Mouse (Mus musculus) heart, postnatal 25 days (tissue): ENCODE data around the gene Irf7. TPM values are rescaled to one million over a fixed set of nuclear protein-coding genes. Genes with fewer than 3 reads are reported as not detected.

Experiments used
- DNase-seq: peaks from one replicate; pipeline ENCODE4 v3.0.0; 2022; ENCODE audit warnings: low spot score
- intact Hi-C: fragments of 180-260 bp; cut with DNase I; formaldehyde crosslinking; loops from one replicate; pipeline ENCODE4 v1.15.1; 2025
- total RNA-seq, 2 experiments: library from RNA; stranded (reverse); gene quantifications; 2 replicates each; pipeline ENCODE4 v1.2.3; 2021

Gene Irf7
- 1 to 10 TPM; 3.4 to 3.6 TPM for total RNA-seq

DNA sequence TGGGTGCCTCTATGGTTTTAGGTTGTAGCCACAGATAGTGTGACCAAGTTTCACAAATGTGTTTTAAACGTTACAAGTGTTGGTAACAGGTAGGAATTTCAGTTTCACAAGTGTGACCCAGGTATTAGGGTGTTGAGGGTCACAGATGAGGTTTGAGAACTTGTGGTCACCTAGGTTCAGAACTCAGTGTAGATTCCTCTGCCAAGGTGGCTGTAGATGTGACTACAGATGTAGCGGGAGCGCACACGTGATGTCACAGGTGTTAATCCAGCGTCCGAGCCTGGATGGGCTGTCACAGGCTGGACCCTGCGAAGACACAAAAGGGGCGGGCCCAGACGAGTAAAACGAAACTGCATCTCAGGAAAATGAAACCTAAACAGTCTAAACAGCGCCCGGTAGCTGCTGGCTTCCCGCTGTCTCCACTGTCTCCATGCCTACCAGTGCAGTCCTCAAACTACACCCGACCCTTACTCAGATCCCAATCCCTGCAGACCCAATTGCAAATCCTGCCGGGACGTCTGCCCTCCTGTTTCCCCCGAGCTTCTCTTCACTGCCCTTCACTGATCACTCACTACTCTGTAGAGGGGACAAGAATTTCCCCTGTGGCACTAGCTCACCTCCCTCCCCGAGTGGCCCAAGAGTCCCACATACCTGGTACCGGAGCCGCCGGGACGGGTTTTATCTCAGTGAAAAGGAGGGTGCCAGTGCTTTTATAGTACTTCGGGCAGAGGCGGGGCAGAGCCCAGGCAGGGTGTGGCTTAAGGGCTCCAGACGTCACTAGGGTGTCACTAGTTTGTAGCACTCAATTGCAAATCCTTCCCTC lies at the start of gene Irf7:
TSS of gene Irf7 (minus strand) at position 743 of the 823 bp plus-strand sequence.
- DNase-seq: peak; percentile 55
- intact Hi-C loops: loop anchor here (5.0 kb wide), 2 partner anchors 61 to 256 kb away; partner anchors contain the start of genes Deaf1 and Tmem80

DNA sequence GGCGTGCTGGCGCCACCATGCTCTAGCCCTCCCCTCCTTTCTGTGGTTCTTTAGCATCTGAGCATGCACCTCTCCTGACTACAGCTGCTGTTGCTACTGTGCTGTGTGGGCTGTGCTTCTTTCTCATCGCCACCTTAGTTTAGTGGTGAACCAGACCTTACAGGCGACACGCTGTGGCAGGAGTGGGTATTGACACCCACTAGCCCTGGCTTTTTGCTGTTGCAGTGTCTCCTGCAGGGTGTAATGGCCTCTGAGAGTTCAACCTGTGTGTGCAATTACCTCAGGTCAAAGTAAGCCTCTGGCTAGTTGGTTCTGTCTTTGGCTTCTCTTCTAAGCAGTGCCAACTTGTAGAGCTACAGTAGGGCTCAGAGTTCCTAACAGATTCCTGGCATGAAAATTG lies 49.7 kb upstream of the Irf7 start:
- DNase-seq: no peak
- intact Hi-C loops: no loop called here

DNA sequence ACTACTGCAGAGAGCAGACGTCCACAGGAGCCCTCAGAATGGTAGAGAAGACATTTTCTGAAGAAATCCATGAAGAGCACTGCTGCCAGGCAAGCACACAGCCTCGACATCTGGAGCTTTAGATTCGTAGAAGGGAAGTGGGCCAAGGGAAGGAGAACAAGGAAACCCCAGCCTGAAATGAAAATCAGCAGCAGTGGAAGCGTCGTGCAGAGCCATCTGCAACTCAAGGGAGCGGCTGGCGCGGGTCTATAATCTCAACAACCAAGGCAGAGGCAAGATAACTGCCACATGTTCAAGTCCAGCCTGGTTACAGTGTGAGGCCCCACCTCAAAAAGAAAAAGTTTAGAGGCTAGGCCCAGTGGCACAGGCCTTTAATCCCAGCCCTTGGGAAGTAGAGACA lies 48.8 kb upstream of the Irf7 start:
- intact Hi-C loops: no loop called here
- DNase-seq: no peak

DNA sequence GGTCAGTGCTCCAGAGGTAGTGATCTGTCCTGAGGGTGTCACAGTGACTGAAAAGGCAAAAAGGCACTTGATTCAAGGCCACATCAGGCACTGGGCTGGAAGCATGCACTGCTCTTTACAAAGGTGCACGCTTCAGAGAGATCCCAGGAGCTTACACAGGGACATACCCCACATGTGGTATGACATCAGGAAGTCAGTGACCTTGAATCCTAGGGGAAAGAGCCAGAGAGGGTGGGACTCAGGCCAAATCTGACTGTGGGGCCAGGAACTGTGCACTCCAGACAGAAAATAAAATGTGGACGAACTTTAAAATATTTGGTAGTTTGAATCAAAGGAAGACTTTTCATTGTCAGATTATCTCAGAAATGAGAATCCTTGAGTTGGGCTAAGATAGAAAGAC lies 48.1 kb upstream of the Irf7 start:
- DNase-seq: no peak

DNA sequence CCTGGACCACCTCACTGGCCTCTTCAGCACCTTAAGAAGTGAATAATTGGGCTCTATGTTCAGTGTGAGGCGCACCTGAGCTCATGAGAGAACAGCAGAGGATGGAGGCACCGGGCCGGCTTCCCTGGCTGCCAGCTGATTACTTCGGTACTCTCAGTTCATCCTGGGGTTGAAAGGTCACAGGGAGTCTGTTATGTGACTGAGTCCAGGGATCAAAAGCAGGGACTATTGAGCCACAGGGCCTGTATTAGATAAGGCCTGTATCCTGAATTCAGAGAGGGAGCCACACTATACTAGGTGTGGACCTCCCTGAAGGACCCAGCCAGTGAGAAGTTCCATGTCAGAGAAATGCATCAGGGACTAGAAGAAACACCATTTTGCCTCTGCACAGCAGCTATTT lies 38.3 kb upstream of the Irf7 start:
- intact Hi-C loops: no loop called here
- DNase-seq: no peak

More for the DNA sequence above, 48.1 kb upstream of the Irf7 start:
- intact Hi-C loops: no loop called here

DNA sequence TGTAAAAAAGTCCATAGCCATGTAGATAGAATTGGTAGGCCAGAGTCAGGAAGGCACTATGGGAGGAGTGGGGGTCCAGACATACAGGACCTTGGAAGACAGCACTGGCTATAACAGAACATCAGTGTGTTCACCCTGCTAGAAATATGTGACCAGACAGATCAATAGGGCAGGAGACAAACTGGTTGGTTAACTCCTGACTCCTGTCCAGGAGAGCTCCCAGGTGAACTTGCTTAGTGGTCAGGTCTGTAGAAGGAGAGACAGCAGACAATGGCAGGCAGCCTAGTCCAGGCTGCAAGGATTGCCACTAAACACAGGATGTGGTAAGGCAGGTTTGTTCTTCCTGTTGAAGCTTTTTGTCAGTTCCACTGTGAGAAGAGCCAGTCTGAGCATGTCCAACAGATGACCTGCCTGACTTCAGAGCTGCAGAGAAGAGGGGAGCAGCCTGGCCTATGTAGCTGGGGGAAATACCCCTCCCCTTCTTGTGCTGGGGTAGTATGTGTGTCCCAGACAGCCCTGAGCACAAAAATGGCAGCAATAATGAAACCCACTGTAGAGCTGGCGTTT lies 36.5 kb upstream of the Irf7 start:
- intact Hi-C loops: no loop called here
- DNase-seq: no peak

GRCm38 (mm10) chr7:141301386-141301785 lies 35.1 kb upstream of the Irf7 start:
- intact Hi-C loops: no loop called here

GRCm38 (mm10) chr7:141299175-141299574 lies 32.9 kb upstream of the Irf7 start:
- no peak for DNase-seq
- intact Hi-C loops: no loop called here

More at GRCm38 (mm10) chr7:141301386-141301785, 35.1 kb upstream of the Irf7 start:
- DNase-seq: no peak

GRCm38 (mm10) chr7:141297926-141298650 lies 31.8 kb upstream of the Irf7 start:
- DNase-seq: no peak
- intact Hi-C loops: no loop called here

- DNase-seq: no peak
- intact Hi-C loops: no loop called here
Observed at GRCm38 (mm10) chr7:141294479-141294878, 28.2 kb upstream of the Irf7 start.

GRCm38 (mm10) chr7:141293852-141294471 lies 27.7 kb upstream of the Irf7 start:
- intact Hi-C loops: no loop called here
- DNase-seq: no peak

DNA sequence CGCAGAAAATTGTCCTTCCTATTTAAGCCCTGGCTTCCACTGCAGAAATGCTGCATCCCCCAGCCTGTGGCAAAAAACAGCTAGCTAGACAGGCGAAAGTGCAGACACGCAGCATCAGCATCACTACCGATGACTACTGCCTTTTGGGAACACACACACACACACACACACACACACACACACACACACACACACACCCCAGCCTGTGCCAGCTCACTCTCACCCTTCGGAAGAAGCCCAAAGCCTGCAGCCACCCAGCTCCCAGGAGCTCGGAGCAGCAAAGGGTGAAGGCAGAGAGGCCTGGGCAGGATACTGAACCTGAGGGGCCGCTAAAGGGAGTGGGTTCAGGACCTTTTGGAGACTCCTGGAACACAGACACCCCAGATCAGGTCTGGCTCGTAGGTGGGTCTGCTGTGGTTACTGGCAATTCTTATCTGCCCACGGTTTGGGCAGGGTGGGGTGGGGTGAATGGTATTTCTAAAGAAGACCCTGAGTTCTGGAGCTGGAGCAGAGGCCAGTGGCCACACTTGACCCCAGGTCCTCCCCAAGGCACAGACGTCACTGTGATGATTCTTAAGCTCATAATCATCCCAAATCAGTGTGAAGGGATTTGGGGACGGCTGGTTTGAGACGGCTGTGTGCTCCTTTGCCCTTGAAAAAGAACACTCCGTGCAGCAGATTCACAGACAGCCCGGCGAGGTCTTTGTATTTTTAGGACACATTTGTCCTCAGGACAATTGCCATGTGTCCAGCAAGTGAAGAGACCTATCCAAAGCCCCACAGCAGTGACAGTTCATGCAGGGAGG lies 26.5 kb upstream of the Irf7 start:
- intact Hi-C loops: no loop called here
- no peak for DNase-seq

DNA sequence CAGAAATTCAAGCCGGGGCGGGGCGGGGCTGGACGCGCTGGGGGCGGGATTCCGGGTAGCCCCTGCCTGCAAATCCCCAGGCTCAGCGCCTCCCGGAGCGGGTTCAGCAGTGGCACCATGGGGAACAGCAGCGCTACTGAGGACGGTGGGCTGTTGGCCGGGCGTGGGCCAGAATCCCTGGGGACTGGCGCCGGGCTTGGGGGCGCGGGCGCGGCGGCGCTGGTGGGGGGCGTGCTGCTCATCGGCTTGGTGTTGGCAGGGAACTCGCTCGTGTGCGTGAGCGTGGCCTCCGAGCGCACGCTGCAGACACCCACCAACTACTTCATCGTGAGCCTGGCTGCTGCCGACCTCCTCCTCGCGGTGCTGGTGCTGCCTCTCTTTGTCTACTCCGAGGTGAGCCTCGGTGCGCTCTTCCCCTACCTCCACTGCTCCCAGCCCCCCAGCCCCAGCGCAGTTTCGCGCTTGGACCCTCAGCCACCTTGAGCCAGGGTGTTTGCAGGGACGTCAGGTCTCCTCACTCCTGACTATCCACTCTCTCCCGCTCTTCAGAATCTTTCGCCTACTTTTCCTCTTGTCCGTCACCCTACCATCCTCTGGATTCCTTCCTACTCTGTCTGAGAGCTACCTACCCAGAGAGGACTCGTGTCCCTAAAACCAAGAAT lies 25.8 kb upstream of the Irf7 start, which contains the start of gene Drd4:
TSS of gene Drd4 (plus strand) at position 86 of the 662 bp plus-strand sequence.
- DNase-seq: no peak
- intact Hi-C loops: no loop called here

DNA sequence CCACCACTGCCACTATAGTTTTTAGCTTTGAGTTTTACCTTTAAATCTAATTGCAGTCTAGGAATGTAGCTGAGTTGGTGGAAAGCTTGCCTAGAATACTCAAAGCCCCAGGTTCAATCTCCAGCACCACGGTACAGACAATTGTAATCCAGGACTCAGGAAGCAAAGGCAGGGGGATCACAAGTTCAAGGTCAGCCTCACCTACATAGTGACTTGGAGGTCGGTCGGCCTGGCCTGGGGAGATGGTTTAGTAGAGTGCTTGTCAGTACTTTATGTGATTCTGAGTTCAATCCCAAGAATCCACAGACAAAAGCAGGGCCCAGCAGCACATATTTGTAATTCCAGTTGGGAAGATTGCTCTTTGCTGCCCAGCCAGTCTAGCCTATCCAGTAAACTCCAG lies 21.8 kb upstream of the Irf7 start:
- no peak for DNase-seq
- intact Hi-C loops: no loop called here

GRCm38 (mm10) chr7:141282756-141283155 lies 16.5 kb upstream of the Irf7 start:
- intact Hi-C loops: no loop called here
- DNase-seq: no peak

DNA sequence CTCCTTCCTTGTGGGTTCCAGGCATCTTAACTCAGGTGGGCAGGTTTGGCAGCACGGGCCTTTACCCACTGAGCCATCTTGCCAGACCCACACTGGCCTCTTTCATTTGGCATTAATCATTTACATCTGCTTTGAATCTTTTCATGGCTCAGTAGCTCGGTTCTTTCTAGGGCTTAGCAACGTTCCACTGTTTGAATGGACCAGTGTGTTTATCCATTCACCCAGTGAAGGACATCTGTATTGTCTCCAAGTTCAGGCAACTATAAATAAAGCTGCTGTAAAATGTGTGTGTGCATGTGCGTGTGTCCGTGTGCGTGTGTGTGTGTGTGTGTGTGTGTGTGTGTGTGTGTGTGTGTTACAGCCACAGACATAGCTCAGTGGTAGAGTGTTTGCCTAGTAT lies 15.2 kb upstream of the Irf7 start:
- intact Hi-C loops: no loop called here
- no peak for DNase-seq

DNA sequence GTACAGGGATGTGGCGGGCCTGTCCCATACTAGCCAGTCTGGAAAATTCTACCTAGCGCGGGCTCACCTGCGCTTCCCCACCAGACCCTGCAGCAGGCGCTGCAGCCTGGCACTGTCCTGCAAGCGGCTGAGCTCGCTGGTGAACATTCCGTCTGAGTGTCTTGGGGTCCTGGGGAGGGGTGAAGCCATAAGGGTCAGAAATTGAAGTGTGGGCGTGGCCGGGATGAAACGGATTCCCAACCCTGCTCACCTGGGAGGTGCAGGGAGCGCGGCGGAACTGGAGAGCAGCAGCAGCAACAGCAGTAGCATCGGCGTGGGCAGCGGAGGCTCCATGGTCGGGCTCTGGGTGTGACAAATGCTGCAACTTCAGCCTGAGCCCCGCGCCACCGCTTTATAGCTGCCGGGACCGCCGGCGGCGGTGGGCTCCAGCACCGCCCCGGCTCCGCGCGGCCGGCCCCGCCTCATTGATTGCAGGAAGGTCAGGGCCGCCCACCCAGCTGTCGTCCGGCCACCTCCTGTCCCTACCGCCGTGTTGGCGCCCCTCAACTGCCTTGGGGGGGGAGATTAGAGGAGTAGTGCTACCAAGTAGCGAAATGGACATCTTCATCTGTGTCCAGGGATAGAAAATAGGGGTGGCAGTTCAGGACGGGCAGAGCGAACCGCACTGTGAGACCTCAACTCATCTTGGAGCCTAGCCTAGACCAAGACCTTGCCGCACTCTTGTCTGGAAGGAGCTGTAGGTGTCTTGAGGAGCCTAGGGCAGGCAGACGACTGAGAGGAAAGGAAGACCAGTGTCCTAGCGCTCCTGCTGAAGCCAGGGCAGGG lies 12.7 kb upstream of the Irf7 start, which contains the start of gene Sct:
TSS of gene Sct (minus strand) at position 368 of the 825 bp plus-strand sequence.
- intact Hi-C loops: no loop called here
- DNase-seq: no peak
